Mouse (Mus musculus): ENCODE measurements at regions not wholly inside any gene's neighbourhood (a gene's known extent, or its start where the extent isn't known, plus 50 kb on each side); places are given as distances from the start of the nearest gene placed in this dataset.

- H3K36me3 ChIP-seq = no peaks in the 10 kb centered on the region
- peaks cover 19% of the 10 kb centered on the region for H3K4me1 ChIP-seq
- peak; percentile 79 for ATAC-seq (ENCODE audit: borderline replicate concordance, extremely low read depth, low FRiP score, low TSS enrichment)
- H3K27ac ChIP-seq = peak overlapping the region; percentile 60
- H3K9ac ChIP-seq = no peak overlapping the region
- no peak overlapping the region for H3K4me2 ChIP-seq
- no peaks in the 10 kb centered on the region for H3K27me3 ChIP-seq
- H3K4me3 ChIP-seq = no peak overlapping the region
- WGBS = 24% methylated on average over 9 of the region's 9 CpGs
- H3K9me3 ChIP-seq = no peaks in the 10 kb centered on the region
Observed at GRCm38 (mm10) chr5:47273389-47274255, 709.3 kb upstream of the Slit2 start.

GRCm38 (mm10) chr5:47274256-47274638 is 708.7 kb upstream of the Slit2 start:
- H3K36me3 ChIP-seq = no peaks in the 10 kb centered on the region
- H3K27ac ChIP-seq = peak overlapping the region; percentile 60
- H3K9me3 ChIP-seq = no peaks in the 10 kb centered on the region
- 24% methylated on average over 1 of the region's 1 CpGs for WGBS
- H3K27me3 ChIP-seq = no peaks in the 10 kb centered on the region
- no peak overlapping the region for H3K4me2 ChIP-seq
- H3K4me3 ChIP-seq = no peak overlapping the region
- no peak overlapping the region for H3K9ac ChIP-seq
- peak; percentile 44; the same call in 1 of the 2 replicates for ATAC-seq (ENCODE audit: borderline replicate concordance, extremely low read depth, low FRiP score, low TSS enrichment)
- peaks cover 19% of the 10 kb centered on the region for H3K4me1 ChIP-seq

GRCm38 (mm10) chr5:47276231-47277195 is 706.4 kb upstream of the Slit2 start:
- no peak overlapping the region for H3K27ac ChIP-seq
- no peak overlapping the region for H3K4me3 ChIP-seq
- no peaks in the 10 kb centered on the region for H3K36me3 ChIP-seq
- peaks cover 19% of the 10 kb centered on the region for H3K4me1 ChIP-seq
- no peak overlapping the region for H3K9ac ChIP-seq
- WGBS = 32% methylated on average over 5 of the region's 5 CpGs
- H3K9me3 ChIP-seq = no peaks in the 10 kb centered on the region
- H3K4me2 ChIP-seq = no peak overlapping the region
- H3K27me3 ChIP-seq = no peaks in the 10 kb centered on the region
- ATAC-seq (ENCODE audit: borderline replicate concordance, extremely low read depth, low FRiP score, low TSS enrichment) = no peak

- Histone ChIP-seq H3K4me2 (no peak overlapping the region), H3K27me3 (no peaks in the 10 kb centered on the region), H3K9ac (no peak overlapping the region), H3K9me3 (no peaks in the 10 kb centered on the region), H3K36me3 (no peaks in the 10 kb centered on the region), H3K4me3 (no peak overlapping the region), H3K27ac (peak overlapping the region; percentile 61), H3K4me1 (peaks cover 5% of the 10 kb centered on the region; the same call in 1 of the 2 replicates)
- 42% methylated on average over 3 of the region's 3 CpGs for WGBS
- ATAC-seq (ENCODE audit: borderline replicate concordance, extremely low read depth, low FRiP score, low TSS enrichment) = peak; percentile 92
Observed at GRCm38 (mm10) chr5:47279630-47280029, 703.3 kb upstream of the Slit2 start.

- ATAC-seq (ENCODE audit: borderline replicate concordance, extremely low read depth, low FRiP score, low TSS enrichment) = no peak
- no peak overlapping the region for H3K4me2 ChIP-seq
- no peaks in the 10 kb centered on the region for H3K4me1 ChIP-seq
- no peaks in the 10 kb centered on the region for H3K27me3 ChIP-seq
- H3K9ac ChIP-seq = no peak overlapping the region
- no peaks in the 10 kb centered on the region for H3K9me3 ChIP-seq
- no peaks in the 10 kb centered on the region for H3K36me3 ChIP-seq
- WGBS = 60% methylated on average over 4 of the region's 4 CpGs
- H3K27ac ChIP-seq = no peak overlapping the region
- H3K4me3 ChIP-seq = no peak overlapping the region
Observed at GRCm38 (mm10) chr5:47299602-47300001, 683.3 kb upstream of the Slit2 start.

GRCm38 (mm10) chr5:47317506-47317905 is 665.4 kb upstream of the Slit2 start:
- Histone ChIP-seq H3K36me3 (no peaks in the 10 kb centered on the region), H3K27ac (no peak overlapping the region)

GRCm38 (mm10) chr5:47318147-47318546 is 664.8 kb upstream of the Slit2 start:
- ATAC-seq (ENCODE audit: borderline replicate concordance, extremely low read depth, low FRiP score, low TSS enrichment) = no peak
- 54% methylated on average over 1 of the region's 1 CpGs for WGBS
- H3K9ac ChIP-seq = no peak overlapping the region
- no peaks in the 10 kb centered on the region for H3K9me3 ChIP-seq
- H3K4me1 ChIP-seq = no peaks in the 10 kb centered on the region
- no peak overlapping the region for H3K4me3 ChIP-seq
- no peaks in the 10 kb centered on the region for H3K27me3 ChIP-seq
- no peaks in the 10 kb centered on the region for H3K36me3 ChIP-seq
- H3K27ac ChIP-seq = no peak overlapping the region
- no peak overlapping the region for H3K4me2 ChIP-seq

More at GRCm38 (mm10) chr5:47317506-47317905, 665.4 kb upstream of the Slit2 start:
- Histone ChIP-seq H3K27me3 (no peaks in the 10 kb centered on the region), H3K4me1 (no peaks in the 10 kb centered on the region), H3K9ac (no peak overlapping the region), H3K4me2 (no peak overlapping the region), H3K4me3 (no peak overlapping the region), H3K9me3 (no peaks in the 10 kb centered on the region)
- no peak for ATAC-seq (ENCODE audit: borderline replicate concordance, extremely low read depth, low FRiP score, low TSS enrichment)
- 81% methylated on average over 4 of the region's 4 CpGs for WGBS

GRCm38 (mm10) chr5:47322511-47323167 is 660.3 kb upstream of the Slit2 start:
- Histone ChIP-seq H3K36me3 (no peaks in the 10 kb centered on the region), H3K9ac (no peak overlapping the region), H3K4me3 (no peak overlapping the region), H3K4me1 (no peaks in the 10 kb centered on the region), H3K4me2 (no peak overlapping the region), H3K27ac (no peak overlapping the region), H3K9me3 (no peaks in the 10 kb centered on the region), H3K27me3 (no peaks in the 10 kb centered on the region)
- no peak for ATAC-seq (ENCODE audit: borderline replicate concordance, extremely low read depth, low FRiP score, low TSS enrichment)
- 61% methylated on average over 2 of the region's 2 CpGs for WGBS

- no peak for ATAC-seq (ENCODE audit: borderline replicate concordance, extremely low read depth, low FRiP score, low TSS enrichment)
- Histone ChIP-seq H3K9me3 (no peaks in the 10 kb centered on the region), H3K4me1 (no peaks in the 10 kb centered on the region), H3K27ac (no peak overlapping the region), H3K4me2 (no peak overlapping the region), H3K27me3 (no peaks in the 10 kb centered on the region), H3K9ac (no peak overlapping the region), H3K36me3 (no peaks in the 10 kb centered on the region), H3K4me3 (no peak overlapping the region)
- 58% methylated on average over 3 of the region's 3 CpGs for WGBS
Observed at GRCm38 (mm10) chr5:47334299-47334698, 648.6 kb upstream of the Slit2 start.

GRCm38 (mm10) chr5:47336511-47336910 is 646.4 kb upstream of the Slit2 start:
- H3K9ac ChIP-seq = no peak overlapping the region
- no peaks in the 10 kb centered on the region for H3K9me3 ChIP-seq
- 68% methylated on average over 1 of the region's 1 CpGs for WGBS
- H3K27me3 ChIP-seq = no peaks in the 10 kb centered on the region
- no peak overlapping the region for H3K4me3 ChIP-seq
- H3K4me1 ChIP-seq = no peaks in the 10 kb centered on the region
- no peak overlapping the region for H3K27ac ChIP-seq
- no peak for ATAC-seq (ENCODE audit: borderline replicate concordance, extremely low read depth, low FRiP score, low TSS enrichment)
- H3K36me3 ChIP-seq = no peaks in the 10 kb centered on the region
- no peak overlapping the region for H3K4me2 ChIP-seq

GRCm38 (mm10) chr5:47339807-47340206 is 643.1 kb upstream of the Slit2 start:
- Histone ChIP-seq H3K9me3 (no peaks in the 10 kb centered on the region), H3K9ac (no peak overlapping the region), H3K36me3 (no peaks in the 10 kb centered on the region), H3K4me2 (no peak overlapping the region), H3K27ac (no peak overlapping the region), H3K4me3 (no peak overlapping the region), H3K27me3 (no peaks in the 10 kb centered on the region), H3K4me1 (no peaks in the 10 kb centered on the region)
- WGBS = 52% methylated on average over 6 of the region's 6 CpGs
- peak; percentile 42; the same call in 1 of the 2 replicates for ATAC-seq (ENCODE audit: borderline replicate concordance, extremely low read depth, low FRiP score, low TSS enrichment)

Measured in lung, embryonic 15.5 days (tissue).